Mouse (Mus musculus): ENCODE measurements at regions not wholly inside any gene's neighbourhood (a gene's known extent, or its start where the extent isn't known, plus 50 kb on each side); places are given as distances from the start of the nearest gene placed in this dataset.
"Not testable (repeated sequence)": the region's sequence is repeated elsewhere in the genome, so short reads cannot be mapped to it uniquely, and the experiment has no call there.

- no peaks in the 10 kb centered on the region for H3K4me1 ChIP-seq (ENCODE audit: control insufficient read depth, insufficient read depth, low read length)
- no peaks in the 10 kb centered on the region for H3K9me3 ChIP-seq (replicated peaks; ENCODE audit: control insufficient read depth, low read length)
- peak; percentile 82 for DNase-seq (ENCODE audit: low spot score)
- H3K27ac ChIP-seq (replicated peaks; ENCODE audit: low read depth, low read length): no peak overlapping the region
- no peak for ATAC-seq (replicated peaks; ENCODE audit: insufficient number of reproducible peaks, low FRiP score, low TSS enrichment, low read depth)
- H3K27me3 ChIP-seq (ENCODE audit: control insufficient read depth, insufficient read depth, low read length): no peaks in the 10 kb centered on the region
- H3K9ac ChIP-seq (replicated peaks; ENCODE audit: low read length): no peak overlapping the region
- H3K4me2 ChIP-seq (ENCODE audit: low read depth, low read length): no peak overlapping the region
- WGBS: 27% methylated on average over 6 of the region's 6 CpGs
- no peaks in the 10 kb centered on the region for H3K36me3 ChIP-seq (replicated peaks; ENCODE audit: control insufficient read depth, insufficient read depth, low read depth, low read length)
- H3K4me3 ChIP-seq (ENCODE audit: low read depth, low read length): no peak overlapping the region
These were observed 165.5 kb upstream of the Stk26 start for GRCm38 (mm10) chrX:50675356-50675755.

GRCm38 (mm10) chrX:50657835-50658565 lies 182.8 kb upstream of the Stk26 start:
- no peaks in the 10 kb centered on the region for H3K36me3 ChIP-seq (replicated peaks; ENCODE audit: control insufficient read depth, insufficient read depth, low read depth, low read length)
- ATAC-seq (replicated peaks; ENCODE audit: insufficient number of reproducible peaks, low FRiP score, low TSS enrichment, low read depth) (no peak; the same call in 1 of the 2 replicates), DNase-seq (ENCODE audit: low spot score) (peak; percentile 82)
- no peak overlapping the region for H3K9ac ChIP-seq (replicated peaks; ENCODE audit: low read length)
- H3K4me1 ChIP-seq (ENCODE audit: control insufficient read depth, insufficient read depth, low read length): no peaks in the 10 kb centered on the region
- H3K9me3 ChIP-seq (replicated peaks; ENCODE audit: control insufficient read depth, low read length): no peaks in the 10 kb centered on the region
- H3K27ac ChIP-seq (replicated peaks; ENCODE audit: low read depth, low read length): no peak overlapping the region
- H3K4me3 ChIP-seq (ENCODE audit: low read depth, low read length): no peak overlapping the region
- H3K27me3 ChIP-seq (ENCODE audit: control insufficient read depth, insufficient read depth, low read length): no peaks in the 10 kb centered on the region
- H3K4me2 ChIP-seq (ENCODE audit: low read depth, low read length): no peak overlapping the region
- WGBS: 31% methylated on average over 9 of the region's 9 CpGs

DNA sequence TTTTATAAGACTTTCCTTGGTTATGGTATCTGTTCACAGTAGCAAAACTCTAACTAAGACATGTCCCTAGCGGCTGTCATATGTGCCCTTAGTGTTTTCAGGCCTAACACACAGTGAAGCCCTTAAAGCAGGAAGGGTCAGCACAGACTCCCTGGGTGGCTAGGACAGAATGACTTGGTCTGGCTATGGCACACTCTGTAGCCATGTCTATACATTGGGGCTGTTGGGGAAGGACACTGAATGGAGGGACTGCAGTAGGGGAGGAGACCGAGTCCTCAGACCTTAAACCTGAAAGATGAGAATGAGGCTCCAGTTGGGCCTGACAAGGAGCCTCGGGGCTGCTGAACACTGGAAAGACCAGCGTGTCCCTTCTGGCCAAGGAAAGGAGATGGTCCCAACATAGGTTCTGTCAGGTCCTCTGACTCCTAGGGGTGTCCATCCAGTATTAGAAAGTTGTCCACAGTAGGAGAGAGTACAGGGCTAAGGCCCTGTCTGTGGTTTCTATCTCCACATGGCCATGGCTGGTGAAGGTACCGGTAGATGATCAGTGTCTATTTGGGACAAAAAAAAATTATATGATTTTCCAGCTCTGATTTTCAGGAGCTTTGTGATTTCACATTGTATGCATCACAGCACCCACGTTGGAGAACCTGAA lies 183.5 kb upstream of the Stk26 start:
- no peaks in the 10 kb centered on the region for H3K27me3 ChIP-seq (ENCODE audit: control insufficient read depth, insufficient read depth, low read length)
- H3K4me3 ChIP-seq (ENCODE audit: low read depth, low read length): no peak overlapping the region
- ATAC-seq (replicated peaks; ENCODE audit: insufficient number of reproducible peaks, low FRiP score, low TSS enrichment, low read depth) (no peak), DNase-seq (ENCODE audit: low spot score) (no peak)
- H3K27ac ChIP-seq (replicated peaks; ENCODE audit: low read depth, low read length): no peak overlapping the region
- H3K4me2 ChIP-seq (ENCODE audit: low read depth, low read length): no peak overlapping the region
- 63% methylated on average over 6 of the region's 6 CpGs for WGBS
- H3K36me3 ChIP-seq (replicated peaks; ENCODE audit: control insufficient read depth, insufficient read depth, low read depth, low read length): no peaks in the 10 kb centered on the region
- no peaks in the 10 kb centered on the region for H3K9me3 ChIP-seq (replicated peaks; ENCODE audit: control insufficient read depth, low read length)
- H3K4me1 ChIP-seq (ENCODE audit: control insufficient read depth, insufficient read depth, low read length): no peaks in the 10 kb centered on the region
- no peak overlapping the region for H3K9ac ChIP-seq (replicated peaks; ENCODE audit: low read length)

DNA sequence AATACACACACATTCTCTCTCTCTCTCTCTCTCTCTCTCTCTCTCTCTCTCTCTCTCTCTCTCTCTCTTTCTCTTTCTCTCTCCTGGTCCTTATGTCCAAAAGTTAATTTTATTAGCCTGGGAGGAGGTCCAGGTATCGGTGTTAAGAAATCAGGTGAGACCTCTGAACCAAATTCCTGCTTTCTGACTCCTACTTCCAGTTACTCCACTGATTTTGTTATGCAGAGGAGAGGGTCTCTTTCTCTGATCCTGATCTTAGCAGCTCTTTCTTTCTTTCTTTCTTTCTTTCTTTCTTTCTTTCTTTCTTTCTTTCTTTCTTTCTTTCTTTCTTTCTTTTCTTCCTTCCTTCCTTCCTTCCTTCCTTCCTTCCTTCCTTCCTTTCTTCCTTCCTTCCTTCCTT lies 185.5 kb upstream of the Stk26 start:
- H3K27me3 ChIP-seq (ENCODE audit: control insufficient read depth, insufficient read depth, low read length); H3K9me3 ChIP-seq (replicated peaks; ENCODE audit: control insufficient read depth, low read length); H3K4me1 ChIP-seq (ENCODE audit: control insufficient read depth, insufficient read depth, low read length); H3K36me3 ChIP-seq (replicated peaks; ENCODE audit: control insufficient read depth, insufficient read depth, low read depth, low read length); H3K27ac ChIP-seq (replicated peaks; ENCODE audit: low read depth, low read length); DNase-seq (ENCODE audit: low spot score); H3K9ac ChIP-seq (replicated peaks; ENCODE audit: low read length); H3K4me2 ChIP-seq (ENCODE audit: low read depth, low read length); ATAC-seq (replicated peaks; ENCODE audit: insufficient number of reproducible peaks, low FRiP score, low TSS enrichment, low read depth); H3K4me3 ChIP-seq (ENCODE audit: low read depth, low read length): not testable (repeated sequence)
- WGBS: 94% methylated on average over 1 of the region's 1 CpGs

DNA sequence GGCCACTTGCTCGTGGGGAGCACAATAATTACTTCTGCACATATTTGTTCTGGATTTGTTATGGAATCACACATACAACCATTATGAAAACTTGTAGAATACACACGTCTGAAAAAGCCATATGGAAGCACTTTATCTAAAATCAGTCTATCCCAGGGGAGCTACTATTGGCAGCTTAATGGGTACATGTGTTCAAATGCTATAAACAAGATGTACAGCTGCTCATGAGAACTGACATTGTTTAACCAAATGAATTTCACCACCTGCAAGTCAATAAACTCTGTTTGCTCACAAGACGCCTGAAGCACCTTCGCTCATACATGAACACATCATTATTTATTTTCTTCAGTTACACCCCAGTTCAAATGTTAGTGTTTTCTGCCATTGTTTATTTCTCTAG lies 199.5 kb upstream of the Stk26 start:
- H3K4me3 ChIP-seq (ENCODE audit: low read depth, low read length): no peak overlapping the region
- WGBS: 40% methylated on average over 4 of the region's 4 CpGs
- no peak for ATAC-seq (replicated peaks; ENCODE audit: insufficient number of reproducible peaks, low FRiP score, low TSS enrichment, low read depth)

DNA sequence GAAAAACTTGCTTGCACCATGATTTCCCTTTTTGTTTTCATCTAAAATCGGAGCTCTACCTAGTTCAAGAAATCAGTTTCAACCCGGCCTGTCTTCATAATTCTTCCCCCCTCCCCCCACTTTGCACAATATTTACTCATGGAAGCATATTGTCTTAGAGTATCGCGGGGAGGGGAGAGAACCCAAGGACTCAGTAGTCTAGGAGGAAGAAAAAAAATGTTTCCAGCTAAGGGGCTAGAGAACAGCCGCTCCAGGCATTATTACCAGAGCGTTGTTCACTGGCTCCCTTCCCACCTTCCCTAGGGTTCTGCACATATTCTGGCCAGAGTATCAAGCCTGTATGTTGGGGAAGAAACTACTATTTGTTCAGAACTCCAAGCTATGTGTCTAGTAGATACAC lies 205.2 kb upstream of the Stk26 start:
- DNase-seq (ENCODE audit: low spot score) (no peak), ATAC-seq (replicated peaks; ENCODE audit: insufficient number of reproducible peaks, low FRiP score, low TSS enrichment, low read depth) (no peak)
- 24% methylated on average over 6 of the region's 6 CpGs for WGBS
- H3K9me3 ChIP-seq (replicated peaks; ENCODE audit: control insufficient read depth, low read length): no peaks in the 10 kb centered on the region
- peak overlapping the region; percentile 46 for H3K4me3 ChIP-seq (ENCODE audit: low read depth, low read length)
- H3K4me1 ChIP-seq (ENCODE audit: control insufficient read depth, insufficient read depth, low read length): no peaks in the 10 kb centered on the region
- no peaks in the 10 kb centered on the region for H3K27me3 ChIP-seq (ENCODE audit: control insufficient read depth, insufficient read depth, low read length)
- no peaks in the 10 kb centered on the region for H3K36me3 ChIP-seq (replicated peaks; ENCODE audit: control insufficient read depth, insufficient read depth, low read depth, low read length)
- no peak overlapping the region for H3K27ac ChIP-seq (replicated peaks; ENCODE audit: low read depth, low read length)
- H3K9ac ChIP-seq (replicated peaks; ENCODE audit: low read length): peak overlapping the region; percentile 28; the same call in 1 of the 2 replicates
- H3K4me2 ChIP-seq (ENCODE audit: low read depth, low read length): no peak overlapping the region; the same call in none of the 2 replicates

More for the DNA sequence above, 199.5 kb upstream of the Stk26 start:
- Histone ChIP-seq H3K36me3 (replicated peaks; ENCODE audit: control insufficient read depth, insufficient read depth, low read depth, low read length) (no peaks in the 10 kb centered on the region), H3K4me1 (ENCODE audit: control insufficient read depth, insufficient read depth, low read length) (no peaks in the 10 kb centered on the region), H3K27ac (replicated peaks; ENCODE audit: low read depth, low read length) (no peak overlapping the region), H3K4me2 (ENCODE audit: low read depth, low read length) (no peak overlapping the region), H3K9ac (replicated peaks; ENCODE audit: low read length) (no peak overlapping the region), H3K9me3 (replicated peaks; ENCODE audit: control insufficient read depth, low read length) (no peaks in the 10 kb centered on the region), H3K27me3 (ENCODE audit: control insufficient read depth, insufficient read depth, low read length) (no peaks in the 10 kb centered on the region)
- peak; percentile 49 for DNase-seq (ENCODE audit: low spot score)

- Histone ChIP-seq H3K9ac (replicated peaks; ENCODE audit: low read length) (peak overlapping the region; percentile 43), H3K36me3 (replicated peaks; ENCODE audit: control insufficient read depth, insufficient read depth, low read depth, low read length) (no peaks in the 10 kb centered on the region), H3K27ac (replicated peaks; ENCODE audit: low read depth, low read length) (no peak overlapping the region), H3K9me3 (replicated peaks; ENCODE audit: control insufficient read depth, low read length) (no peaks in the 10 kb centered on the region), H3K4me1 (ENCODE audit: control insufficient read depth, insufficient read depth, low read length) (no peaks in the 10 kb centered on the region), H3K27me3 (ENCODE audit: control insufficient read depth, insufficient read depth, low read length) (no peaks in the 10 kb centered on the region), H3K4me3 (ENCODE audit: low read depth, low read length) (peak overlapping the region; percentile 46), H3K4me2 (ENCODE audit: low read depth, low read length) (peak overlapping the region; percentile 37)
- peak; percentile 98 for ATAC-seq (replicated peaks; ENCODE audit: insufficient number of reproducible peaks, low FRiP score, low TSS enrichment, low read depth)
- WGBS: 17% methylated on average over 30 of the region's 30 CpGs
- peak; percentile 88 for DNase-seq (ENCODE audit: low spot score)
These were observed 205.8 kb upstream of the Stk26 start for GRCm38 (mm10) chrX:50634842-50635615.

GRCm38 (mm10) chrX:50632536-50632935 lies 204.2 kb upstream of the Olfr1324 start:
- Histone ChIP-seq H3K9me3 (replicated peaks; ENCODE audit: control insufficient read depth, low read length) (no peaks in the 10 kb centered on the region), H3K4me2 (ENCODE audit: low read depth, low read length) (no peak overlapping the region), H3K27ac (replicated peaks; ENCODE audit: low read depth, low read length) (no peak overlapping the region), H3K9ac (replicated peaks; ENCODE audit: low read length) (no peak overlapping the region), H3K4me1 (ENCODE audit: control insufficient read depth, insufficient read depth, low read length) (no peaks in the 10 kb centered on the region), H3K4me3 (ENCODE audit: low read depth, low read length) (no peak overlapping the region), H3K27me3 (ENCODE audit: control insufficient read depth, insufficient read depth, low read length) (no peaks in the 10 kb centered on the region), H3K36me3 (replicated peaks; ENCODE audit: control insufficient read depth, insufficient read depth, low read depth, low read length) (no peaks in the 10 kb centered on the region)
- WGBS: 28% methylated on average over 6 of the region's 6 CpGs
- DNase-seq (ENCODE audit: low spot score) (no peak), ATAC-seq (replicated peaks; ENCODE audit: insufficient number of reproducible peaks, low FRiP score, low TSS enrichment, low read depth) (no peak)
